Mouse (Mus musculus) B cell, adult 2 months (primary cell): ENCODE results near the gene Cd177.
A peak's percentile ranks its signal among the peaks of the same experiment; 100 is the strongest.
"Not testable (repeated sequence)": the region's sequence is repeated elsewhere in the genome, so short reads cannot be mapped to it uniquely, and the experiment has no call there.

Source experiments
- DNase-seq, 2 experiments: peaks; one replicate each; pipeline ENCODE4 v3.0.0; 2022

The Cd177 gene

DNA sequence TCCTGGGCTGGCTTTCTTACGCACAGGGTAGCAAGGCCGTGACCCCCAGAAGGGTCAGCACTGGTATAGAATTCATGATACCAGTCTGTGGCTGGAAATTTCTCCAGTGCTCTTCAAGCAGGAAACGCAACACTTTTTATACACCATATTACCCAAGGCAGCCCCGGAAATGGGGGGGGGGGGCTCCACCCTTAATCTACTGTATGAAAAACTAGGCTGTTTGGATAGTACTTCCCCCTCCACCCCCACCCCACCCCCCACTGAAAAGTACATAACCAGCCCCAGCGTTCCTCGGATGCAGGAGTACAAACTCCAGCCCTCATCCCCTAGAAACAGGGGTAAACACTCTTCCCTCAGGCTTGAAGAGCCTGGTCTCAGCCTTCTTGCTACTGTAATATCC is at the start of gene Cd177:
Gene Cd177, minus strand, starts transcription at position 101 of the 400 bp plus-strand sequence.
- DNase-seq, result no peak

DNA sequence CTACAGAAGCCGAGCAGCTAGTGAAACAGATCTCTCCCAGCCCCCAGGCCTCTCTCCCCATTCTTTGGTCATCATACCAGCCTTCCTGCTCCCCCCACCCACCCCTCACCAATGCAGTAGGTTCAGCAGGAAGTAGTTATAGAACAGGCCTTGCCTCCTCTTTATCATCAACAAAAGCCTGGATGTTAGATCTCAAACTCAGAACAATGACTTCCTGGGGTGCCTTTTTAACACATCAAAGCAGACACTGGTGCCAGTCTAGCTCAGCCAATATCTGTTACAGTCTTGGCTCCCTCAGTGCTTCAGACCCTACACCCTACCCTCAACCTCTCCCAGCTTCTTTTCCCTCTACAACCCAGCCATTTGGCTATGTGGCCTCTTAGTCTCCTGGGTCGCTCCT is 48.9 kb upstream of the Cd177 start:
- DNase-seq, result no peak

DNA sequence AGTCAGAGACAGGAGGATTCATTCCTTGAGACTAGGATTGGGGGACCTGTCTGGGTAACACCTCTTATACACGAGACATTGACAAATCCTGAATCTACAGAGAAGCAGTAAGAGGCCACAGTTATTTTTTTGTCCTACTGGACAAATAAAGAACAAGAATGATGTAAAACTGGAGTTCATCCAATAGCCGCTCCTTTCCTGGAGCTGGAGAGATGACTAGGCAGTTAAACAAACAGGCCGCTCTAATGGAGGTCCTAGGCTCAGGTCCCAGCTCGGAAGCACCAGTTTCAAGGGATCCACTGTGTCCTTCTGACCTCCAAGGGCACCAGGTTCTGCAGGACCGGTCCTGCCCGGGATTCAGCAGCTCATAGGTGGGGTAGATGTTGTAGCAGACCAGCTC is 44.7 kb upstream of the Cd177 start:
- no peak for DNase-seq

DNA sequence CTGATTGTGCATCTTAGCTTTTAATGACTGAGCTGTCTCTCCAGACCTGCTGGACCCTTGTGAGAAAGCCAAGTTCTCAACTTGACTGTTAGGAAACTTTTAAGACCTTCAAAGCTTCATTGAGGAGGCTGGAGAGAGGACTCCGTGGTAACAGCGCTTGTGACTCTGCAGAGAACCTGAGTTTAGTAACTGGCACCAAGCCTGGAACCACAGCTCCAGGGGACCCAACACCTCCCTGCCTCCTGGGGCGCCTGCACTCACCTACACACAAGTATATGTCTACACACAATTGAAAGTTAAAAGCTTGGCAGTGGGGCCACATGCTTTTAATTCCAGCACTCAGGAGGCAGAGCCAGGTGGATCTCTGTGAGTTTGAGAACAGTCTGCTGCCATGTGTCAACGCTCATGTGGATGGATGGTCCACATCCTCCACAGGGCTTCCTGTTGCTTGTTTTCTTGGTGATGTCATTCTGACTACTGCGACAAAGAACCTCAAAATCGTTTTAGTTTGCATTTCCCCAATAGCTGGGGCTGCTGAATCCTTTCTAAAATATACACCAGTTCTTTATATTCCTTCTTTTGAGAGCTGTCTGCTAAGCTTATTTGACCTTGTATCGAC is 42.1 kb upstream of the Cd177 start:
- DNase-seq, result no peak

DNA sequence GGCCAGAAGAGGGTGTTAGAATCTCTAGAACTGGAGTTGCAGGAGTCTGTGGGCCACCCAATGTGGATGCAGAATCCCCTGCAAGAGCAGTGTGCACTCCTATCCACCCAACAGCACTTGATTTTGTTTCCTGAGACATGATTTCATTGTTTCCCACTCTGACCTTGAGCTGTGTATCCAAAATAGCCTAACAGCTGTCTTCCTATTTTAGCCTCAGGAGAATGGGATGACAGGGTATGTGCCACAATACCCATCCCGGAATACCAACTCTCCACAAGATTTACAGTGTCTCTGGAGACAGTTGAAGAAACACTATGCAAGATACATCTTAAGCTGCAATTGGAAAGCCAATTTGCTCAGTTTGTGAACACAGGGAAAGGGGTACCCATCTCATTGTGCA is 37.8 kb upstream of the Cd177 start:
- DNase-seq, result no peak

DNA sequence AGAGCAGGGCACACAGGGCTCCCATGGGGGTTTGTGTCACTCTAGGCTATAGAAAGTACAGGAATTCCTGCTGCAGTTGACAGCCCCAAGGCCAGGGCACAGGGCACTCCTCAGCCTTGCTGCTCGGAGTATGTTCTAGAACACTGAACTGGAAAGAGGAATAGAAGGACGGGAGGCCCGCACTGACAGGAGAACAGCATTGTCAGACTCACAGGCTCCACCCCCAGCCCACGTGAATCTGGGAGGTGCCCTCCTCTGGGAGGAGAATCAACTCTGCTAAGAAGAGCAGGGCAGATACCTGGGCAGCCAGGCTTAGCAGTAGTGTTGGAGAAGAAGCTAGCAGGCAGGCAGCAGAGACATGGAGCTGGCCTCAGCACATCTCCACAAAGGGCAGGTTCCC is 16.8 kb upstream of the Cd177 start, which contains the start of gene Ceacam10:
Gene Ceacam10, plus strand, starts transcription at position 289 of the 400 bp plus-strand sequence.
- peak in 1 of 2 experiments; percentile 4 for DNase-seq

DNA sequence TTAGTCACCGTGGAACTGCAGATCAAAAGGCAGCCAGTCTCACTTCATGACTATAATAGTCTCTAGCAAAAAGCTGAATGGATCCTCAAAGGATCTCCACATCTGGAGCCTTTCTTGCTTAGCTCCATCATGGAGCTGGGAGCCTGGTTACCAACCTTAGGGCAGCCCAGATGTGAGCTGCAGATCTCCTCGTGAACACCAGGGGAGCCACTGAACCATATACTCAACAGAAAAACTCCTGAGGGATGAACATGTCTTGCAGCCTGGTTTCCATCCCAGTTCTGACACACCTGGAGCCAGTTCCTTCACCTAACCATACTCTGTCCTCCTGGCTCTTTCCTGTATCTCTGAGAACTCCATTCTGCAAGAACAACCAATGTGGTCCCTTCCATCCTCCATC is 16.0 kb upstream of the Cd177 start:
- no peak for DNase-seq

DNA sequence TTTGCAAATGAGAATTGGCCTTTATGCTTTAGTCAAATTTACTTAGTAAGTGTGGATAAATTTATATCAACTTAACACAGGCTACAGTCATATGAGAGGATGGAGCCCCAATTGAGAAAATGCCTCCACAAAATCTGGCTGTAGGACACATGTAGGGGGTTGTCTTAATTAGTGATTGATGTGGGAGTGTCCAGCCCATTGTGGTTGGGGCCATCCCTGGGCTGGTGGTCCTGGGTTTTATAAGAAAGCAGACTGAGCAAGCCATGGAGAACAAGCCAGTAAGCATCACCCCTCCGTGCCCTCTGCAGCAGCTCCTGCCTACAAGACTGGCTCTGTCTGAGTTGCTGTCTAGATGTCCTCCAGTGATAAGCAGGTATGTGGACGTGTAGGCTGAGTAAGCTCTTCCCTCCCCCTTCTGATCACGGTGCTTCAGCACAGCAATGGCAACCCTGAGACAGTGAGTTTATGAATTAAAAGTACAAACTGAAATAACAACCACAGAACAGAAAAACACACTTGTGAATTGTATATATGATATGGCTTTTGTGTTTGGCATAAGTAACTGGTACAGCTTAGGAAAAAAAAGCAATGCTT is 13.9 kb upstream of the Cd177 start:
- DNase-seq, result no peak

DNA sequence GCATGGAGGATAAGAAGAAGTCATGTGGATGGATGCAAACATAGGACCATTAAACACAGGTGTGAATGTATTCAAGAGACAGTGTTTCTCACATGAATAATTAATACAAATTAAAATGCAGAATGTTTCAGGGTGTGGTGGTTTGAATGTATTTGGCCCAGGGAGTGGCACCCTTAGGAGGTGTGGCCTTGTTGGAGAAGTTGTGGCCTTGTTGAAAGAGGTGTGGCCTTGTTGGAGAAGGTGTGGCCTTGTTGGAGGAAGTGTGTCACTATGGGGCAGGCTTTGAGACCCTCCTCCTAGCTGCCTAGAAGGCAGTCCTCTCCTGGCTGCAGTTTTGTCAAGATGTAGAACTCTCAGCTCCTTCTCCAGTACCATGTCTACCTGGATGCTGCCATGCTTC is 11.2 kb upstream of the Cd177 start:
- DNase-seq, result no peak

DNA sequence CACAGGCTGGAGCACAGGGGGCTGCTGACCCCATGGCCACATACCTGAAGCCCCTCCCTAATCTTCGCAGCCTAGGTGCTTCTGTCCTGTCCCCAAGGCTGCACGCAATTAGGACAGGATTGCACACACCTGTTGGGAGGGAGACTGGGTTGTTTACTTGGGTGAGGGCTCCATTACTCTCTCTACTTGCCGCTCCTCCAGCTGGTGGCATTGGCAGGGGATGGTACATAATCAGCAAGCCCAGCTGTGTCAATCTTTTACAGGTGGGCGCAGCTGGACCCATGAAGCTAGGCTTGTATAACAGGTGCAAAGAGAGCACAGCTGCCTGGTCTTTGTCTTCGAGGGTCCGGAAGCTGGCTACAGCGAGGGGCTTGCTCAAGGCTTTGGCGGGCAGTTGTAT is 2.5 kb upstream of the Cd177 start:
- no peak for DNase-seq

DNA sequence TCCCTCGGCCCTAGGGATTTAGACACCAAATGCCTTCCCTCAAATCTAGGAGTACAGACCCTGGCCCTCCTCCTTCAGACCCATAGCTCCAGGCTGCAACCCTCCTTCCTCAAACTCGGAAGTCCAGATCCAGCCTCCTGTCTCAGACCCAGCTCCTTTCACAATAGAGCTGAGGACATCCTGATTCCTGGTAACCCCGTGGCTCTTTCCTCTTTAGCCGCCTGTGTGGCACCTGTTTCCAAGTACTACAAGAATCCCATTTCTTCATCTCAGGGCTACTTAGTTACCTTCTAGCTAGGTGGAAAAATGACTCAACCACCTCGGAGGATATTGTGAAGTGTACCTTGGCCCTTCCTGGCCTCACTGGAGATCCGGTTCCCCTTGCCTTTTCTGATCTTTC is 1.1 kb upstream of the Cd177 start:
- DNase-seq, result no peak

DNA sequence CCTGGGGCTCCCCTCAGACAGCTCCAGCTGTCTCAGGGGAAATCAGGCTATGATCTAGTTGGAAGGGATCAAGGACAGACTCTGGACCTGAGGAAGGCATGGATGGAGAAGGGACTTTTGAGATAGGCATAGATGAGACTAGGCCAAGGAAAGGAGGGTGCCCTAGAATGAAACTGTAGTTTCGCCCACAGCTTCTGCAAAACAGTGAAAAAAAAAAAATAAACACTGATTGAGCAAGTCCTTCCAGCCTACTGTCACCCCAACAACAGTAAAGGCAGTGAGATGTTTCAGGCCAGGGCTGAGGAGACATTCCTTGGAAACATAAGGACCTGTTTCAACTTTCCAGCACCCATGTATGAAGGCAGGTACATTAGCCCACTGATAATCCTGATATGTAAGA is 1.6 kb downstream of the Cd177 start:
- no peak for DNase-seq

DNA sequence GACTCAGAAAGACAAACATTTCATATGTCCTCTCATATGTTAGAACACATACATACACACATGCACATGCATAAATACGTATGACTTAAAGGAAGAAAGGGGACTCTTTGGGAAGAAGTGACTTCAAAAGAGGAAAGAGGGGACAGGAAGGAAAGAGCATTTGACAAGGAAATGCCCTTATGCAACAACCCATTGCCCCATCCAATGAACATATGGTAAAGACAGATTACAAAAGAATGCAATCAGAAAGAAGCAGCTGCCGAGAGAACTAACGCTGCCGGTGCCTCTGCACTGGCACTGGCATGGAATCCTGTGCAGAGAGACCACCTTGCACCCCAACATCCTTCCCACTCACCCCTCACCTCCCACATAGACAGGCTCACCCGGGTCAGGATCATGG is 6.6 kb downstream of the Cd177 start:
- DNase-seq, result no peak

DNA sequence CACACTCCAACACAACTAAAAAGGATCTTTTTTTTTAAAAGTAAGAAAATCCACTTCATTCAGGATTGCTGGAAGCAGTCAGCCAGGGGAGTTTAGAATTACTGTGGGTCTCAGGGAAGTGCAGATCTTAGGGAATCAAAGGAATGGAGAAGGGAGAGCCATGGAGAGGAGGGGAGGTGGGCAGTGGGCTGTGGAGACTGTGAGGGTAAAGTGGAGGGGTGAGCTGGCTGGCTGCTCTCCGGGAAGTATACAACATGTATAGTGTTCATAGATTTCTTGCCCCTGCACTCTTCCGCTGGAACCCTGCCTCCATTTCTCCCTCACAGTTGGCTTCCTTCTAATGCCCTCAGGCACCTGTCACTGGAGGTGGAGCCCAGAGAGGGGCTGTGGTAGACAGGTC is 8.5 kb downstream of the Cd177 start:
- DNase-seq, result no peak

DNA sequence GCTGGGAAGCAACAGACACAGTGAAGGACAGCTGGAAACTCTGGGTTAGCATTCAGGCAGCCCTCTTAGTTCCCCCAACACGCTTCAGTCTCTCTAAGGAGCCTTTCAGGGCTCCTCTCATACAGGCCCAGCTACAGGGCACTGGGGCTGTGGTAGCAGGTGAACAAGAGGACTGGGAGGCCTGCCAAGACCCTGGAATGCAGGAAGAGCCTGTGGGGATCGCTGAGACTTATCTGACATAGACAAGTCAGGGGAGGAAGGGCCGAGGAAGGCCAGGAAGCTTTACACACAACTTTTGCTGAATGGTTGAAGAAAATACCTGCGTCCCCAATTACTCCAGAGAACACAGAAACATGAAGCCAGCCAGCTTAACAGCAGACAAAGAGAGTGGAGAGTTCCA is 9.4 kb downstream of the Cd177 start:
- no peak for DNase-seq

DNA sequence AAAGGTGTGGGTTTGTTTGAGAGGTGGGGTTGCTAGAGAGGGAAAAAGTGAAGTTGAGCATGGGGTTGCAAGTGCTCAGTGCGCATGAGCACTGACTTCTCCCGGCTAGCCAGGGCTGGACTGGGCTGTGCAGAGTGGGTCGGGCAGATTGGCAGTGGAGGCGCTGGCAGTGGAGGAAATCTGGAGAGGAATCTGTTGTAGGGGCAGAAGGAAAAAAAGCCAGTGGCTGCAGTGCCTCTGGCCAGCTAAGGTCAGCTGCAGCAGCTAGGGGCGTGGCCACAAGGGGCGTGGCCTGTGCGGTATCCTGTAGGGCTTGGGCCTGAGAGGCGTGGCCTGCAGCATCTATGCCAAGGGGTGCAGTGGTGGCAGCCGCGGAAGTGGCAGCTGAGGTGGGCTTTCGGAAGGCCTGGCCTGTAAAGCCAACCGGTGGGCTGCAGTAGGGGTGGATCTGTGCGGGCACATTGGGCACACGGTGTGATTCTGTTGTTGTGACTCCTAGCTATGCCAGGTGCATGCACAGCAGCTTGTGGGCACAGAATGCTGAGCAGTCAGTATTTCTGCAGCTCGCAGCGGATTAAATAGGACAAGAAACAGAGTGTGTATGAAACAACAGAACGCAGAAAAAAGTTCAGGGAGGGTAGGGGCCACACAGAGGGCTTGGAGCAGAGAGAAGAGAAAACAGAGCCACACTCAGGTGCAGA is 24.0 kb downstream of the Cd177 start:
- DNase-seq, result peak in 1 of 2 experiments; percentile 4

DNA sequence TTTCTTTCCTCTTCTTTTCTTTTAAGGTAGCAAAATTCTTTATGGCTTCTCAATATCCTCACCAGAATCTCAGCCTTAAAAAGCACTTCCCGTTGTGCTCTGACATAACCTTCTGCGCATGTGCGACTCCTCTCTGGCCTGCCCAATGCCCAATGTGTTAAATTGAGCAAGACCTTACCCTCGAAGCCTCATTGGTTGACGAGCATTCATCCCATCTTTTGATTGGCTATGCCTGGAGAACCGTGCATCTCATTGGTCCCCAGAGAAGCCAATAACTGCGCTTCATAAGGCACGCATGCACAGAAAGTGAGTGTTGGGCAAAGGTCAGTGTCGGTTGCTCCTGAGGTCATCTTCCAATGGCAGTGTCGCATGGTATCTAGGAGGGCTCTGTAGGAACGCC is 33.3 kb downstream of the Cd177 start, which contains the start of gene Gm4763:
Gene Gm4763, minus strand, starts transcription at position 101 of the 400 bp plus-strand sequence.
- not testable (repeated sequence) for DNase-seq

DNA sequence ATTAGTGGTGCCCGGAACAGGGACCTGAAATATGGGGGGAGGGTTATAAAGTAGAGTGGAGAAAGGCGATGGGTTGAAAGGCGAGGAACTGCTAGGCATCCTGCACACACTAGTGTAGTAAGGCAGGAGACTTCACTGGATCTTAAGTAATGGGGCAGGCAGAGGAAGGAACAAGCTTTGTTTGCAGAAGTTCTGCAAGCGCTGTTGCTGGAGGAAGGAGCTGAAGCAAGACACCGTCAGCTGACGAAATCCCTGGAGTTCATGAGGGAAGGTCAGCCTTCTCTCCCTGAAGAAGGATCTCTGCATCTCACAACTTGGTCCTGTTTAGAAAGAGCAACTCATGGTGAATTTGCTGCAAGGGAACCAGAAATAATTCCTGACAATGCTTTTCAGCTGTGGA is 45.1 kb downstream of the Cd177 start:
- DNase-seq, result no peak

DNA sequence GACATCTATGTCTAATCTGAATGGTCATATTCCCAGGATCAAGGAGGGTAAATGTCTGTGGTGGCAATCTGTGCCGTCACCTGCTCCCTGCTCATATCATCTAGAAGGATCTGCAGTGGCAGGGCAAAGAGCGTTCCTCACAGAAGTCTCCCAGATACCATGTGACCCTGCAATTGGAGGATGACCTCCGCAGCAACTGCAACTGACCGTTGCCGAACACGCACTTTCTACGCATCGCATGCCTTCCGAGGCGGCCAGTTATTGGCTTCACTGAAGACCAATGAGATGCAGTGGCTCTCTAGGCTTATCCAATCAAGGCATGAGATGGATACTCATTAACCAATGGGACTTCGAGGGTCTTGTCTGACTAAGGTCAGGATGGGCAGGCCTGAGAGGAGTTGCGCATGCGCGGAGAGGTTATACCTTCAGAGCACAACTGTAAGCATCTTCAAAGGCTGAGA is 51.2 kb downstream of the Cd177 start, which contains the start of gene BC049730:
Gene BC049730, plus strand, starts transcription at position 411 of the 461 bp plus-strand sequence.
- no peak for DNase-seq

DNA sequence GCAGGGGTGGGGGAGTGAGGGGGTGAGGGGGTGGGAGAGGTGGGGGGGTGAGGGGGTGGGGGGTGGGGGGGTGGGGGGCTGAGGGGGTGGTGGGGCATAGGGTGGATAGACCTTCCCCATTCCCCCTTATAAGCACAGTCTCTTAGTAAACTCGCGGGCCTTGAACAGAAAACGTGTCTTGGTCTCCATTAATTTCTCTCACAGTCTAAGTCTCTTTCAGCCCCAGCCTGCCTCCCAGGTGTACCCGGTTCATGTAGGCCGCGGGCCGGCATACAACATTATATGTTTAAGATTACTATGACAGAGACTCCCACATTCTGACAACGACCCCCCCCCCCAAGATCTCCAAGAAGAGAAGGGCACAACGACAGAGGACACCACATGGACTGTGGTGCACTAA is 57.3 kb downstream of the Cd177 start:
- not testable (repeated sequence) for DNase-seq

DNA sequence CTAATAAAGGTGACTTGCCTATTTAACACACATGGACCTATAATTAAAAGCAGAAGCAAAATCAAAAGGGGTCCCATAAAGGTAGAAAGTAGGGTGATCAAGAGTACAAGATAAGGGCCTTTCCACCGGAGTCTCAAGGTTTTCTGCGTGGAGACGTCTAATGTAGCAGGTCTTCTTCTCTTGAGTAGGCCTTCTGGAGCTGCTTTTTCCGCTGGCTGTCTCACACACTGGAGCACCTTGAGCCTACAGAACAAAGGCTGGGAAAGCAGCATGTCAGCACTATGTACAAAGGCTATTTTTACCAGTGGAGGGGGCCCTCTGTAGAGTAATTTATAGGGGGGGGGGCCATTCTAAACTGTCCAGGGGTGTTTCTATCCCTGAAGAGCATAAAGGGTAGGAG is 62.2 kb downstream of the Cd177 start:
- DNase-seq, result not testable (repeated sequence)
